Mouse (Mus musculus): ENCODE measurements around the gene Gm30191.

The Gm30191 gene

GRCm38 (mm10) chr4:134246719-134247258 is at the start of gene Gm30191:
Gene Gm30191 (plus strand): TSS chr4:134246935.
- DNase-seq (ENCODE audit: low read depth in 1 of 2, low spot score in 2 of 2) = no peak

- no peak for DNase-seq (ENCODE audit: low read depth in 1 of 2, low spot score in 2 of 2)
These were observed 47.4 kb upstream of the Gm30191 start for GRCm38 (mm10) chr4:134199371-134199770.

GRCm38 (mm10) chr4:134202904-134203303 is 43.8 kb upstream of the Gm30191 start, which contains the start of gene Gm7534:
Gene Gm7534 (minus strand): TSS chr4:134203004.
- no peak for DNase-seq (ENCODE audit: low read depth in 1 of 2, low spot score in 2 of 2)

GRCm38 (mm10) chr4:134203340-134203896 is 43.3 kb upstream of the Gm30191 start:
- DNase-seq (ENCODE audit: low read depth in 1 of 2, low spot score in 2 of 2) = no peak

- no peak for DNase-seq (ENCODE audit: low read depth in 1 of 2, low spot score in 2 of 2)
These were observed 40.2 kb upstream of the Gm30191 start for GRCm38 (mm10) chr4:134206488-134207053.

GRCm38 (mm10) chr4:134222793-134223600 is 23.7 kb upstream of the Gm30191 start:
- no peak for DNase-seq (ENCODE audit: low read depth in 1 of 2, low spot score in 2 of 2)

- no peak for DNase-seq (ENCODE audit: low read depth in 1 of 2, low spot score in 2 of 2)
These were observed 19.5 kb upstream of the Gm30191 start, which contains the start of gene Catsper4 for GRCm38 (mm10) chr4:134227194-134227593. Gene Catsper4 (minus strand): TSS chr4:134227383.

GRCm38 (mm10) chr4:134230431-134230830 is 16.3 kb upstream of the Gm30191 start:
- DNase-seq (ENCODE audit: low read depth in 1 of 2, low spot score in 2 of 2) = no peak

GRCm38 (mm10) chr4:134234876-134235275 is 11.9 kb upstream of the Gm30191 start:
- no peak for DNase-seq (ENCODE audit: low read depth in 1 of 2, low spot score in 2 of 2)

- no peak for DNase-seq (ENCODE audit: low read depth in 1 of 2, low spot score in 2 of 2)
These were observed 9.0 kb upstream of the Gm30191 start for GRCm38 (mm10) chr4:134237582-134238278.

- DNase-seq (ENCODE audit: low read depth in 1 of 2, low spot score in 2 of 2) = no peak
These were observed 8.5 kb upstream of the Gm30191 start, which contains the start of gene Cnksr1 for GRCm38 (mm10) chr4:134238279-134238651. Gene Cnksr1 (minus strand): TSS chr4:134238399.

GRCm38 (mm10) chr4:134238686-134239085 is 8.0 kb upstream of the Gm30191 start:
- no peak for DNase-seq (ENCODE audit: low read depth in 1 of 2, low spot score in 2 of 2)

GRCm38 (mm10) chr4:134243516-134244250 is 3.1 kb upstream of the Gm30191 start, which contains the start of gene E130218I03Rik:
Gene E130218I03Rik (plus strand): TSS chr4:134243662.
- DNase-seq (ENCODE audit: low read depth in 1 of 2, low spot score in 2 of 2) = no peak

- DNase-seq (ENCODE audit: low read depth in 1 of 2, low spot score in 2 of 2) = peak; percentile 85 to 94
These were observed 1.4 kb upstream of the Gm30191 start, which contains the start of gene Zfp593 for GRCm38 (mm10) chr4:134245148-134245843. Gene Zfp593 (minus strand): TSS chr4:134245592.

- DNase-seq (ENCODE audit: low read depth in 1 of 2, low spot score in 2 of 2) = no peak
These were observed 479 bp upstream of the Gm30191 start for GRCm38 (mm10) chr4:134246256-134246655.

- peak in 1 of 2 experiments; percentile 56 for DNase-seq (ENCODE audit: low read depth in 1 of 2, low spot score in 2 of 2)
These were observed 2.9 kb downstream of the Gm30191 start for GRCm38 (mm10) chr4:134249651-134250050.

GRCm38 (mm10) chr4:134250116-134250929 is 3.6 kb downstream of the Gm30191 start:
- no peak for DNase-seq (ENCODE audit: low read depth in 1 of 2, low spot score in 2 of 2)

- no peak for DNase-seq (ENCODE audit: low read depth in 1 of 2, low spot score in 2 of 2)
These were observed 4.2 kb downstream of the Gm30191 start for GRCm38 (mm10) chr4:134250930-134251240.
